Mouse (Mus musculus) neutrophil, adult 83 days (primary cell): Measurements from ENCODE around the gene Chd9. TPM values are rescaled to one million over a fixed set of nuclear protein-coding genes. Genes with fewer than 3 reads are reported as not detected.

Experiments
- total RNA-seq, 2 experiments: library from RNA; stranded (reverse); gene quantifications; one replicate each; pipeline ENCODE4 v1.2.4; 2023

Chd9 gene
- total RNA-seq: 10 to 100 TPM; 39.0 to 46.4 TPM

DNA sequence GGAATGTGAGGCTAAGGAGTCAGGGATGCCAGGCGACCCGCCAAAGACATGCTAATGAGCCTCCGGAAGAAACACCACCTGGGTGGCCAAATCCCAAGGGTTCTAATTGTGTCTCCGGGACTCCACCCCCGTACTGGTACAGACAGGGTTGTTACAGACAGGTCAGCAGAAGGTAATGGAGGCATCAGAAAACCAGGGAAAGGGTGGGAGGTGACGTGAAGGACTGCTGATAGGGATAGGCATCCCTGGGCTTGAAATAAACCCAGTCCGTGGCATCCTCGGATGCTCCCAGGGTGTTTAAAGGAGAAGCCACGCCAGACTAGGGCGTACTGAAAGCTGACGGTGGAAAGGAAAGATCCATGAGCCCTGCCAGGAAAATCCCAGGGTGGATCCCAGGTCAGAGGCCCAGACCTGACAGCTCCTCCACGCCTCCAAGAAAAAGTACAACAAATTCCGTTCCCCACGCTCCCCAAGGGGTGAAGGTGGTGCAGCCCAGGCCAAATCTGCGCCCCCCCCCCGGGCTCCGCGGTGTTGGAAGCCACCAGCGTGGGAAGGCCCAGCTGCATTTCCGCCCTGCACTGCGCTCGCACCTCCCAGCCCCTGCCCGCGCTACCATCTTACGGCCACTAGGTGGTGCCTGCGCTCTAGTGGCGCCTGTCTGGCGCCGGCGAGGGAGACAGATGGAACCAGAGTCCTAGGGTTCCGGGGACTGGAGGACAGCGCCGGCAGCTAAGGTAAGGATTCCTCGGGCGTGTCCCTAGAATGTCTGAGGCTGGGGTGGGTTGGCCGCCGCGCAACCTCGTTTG lies at the start of gene Chd9:
Gene Chd9 (plus strand): TSS at position 172 of the 806 bp plus-strand sequence.

DNA sequence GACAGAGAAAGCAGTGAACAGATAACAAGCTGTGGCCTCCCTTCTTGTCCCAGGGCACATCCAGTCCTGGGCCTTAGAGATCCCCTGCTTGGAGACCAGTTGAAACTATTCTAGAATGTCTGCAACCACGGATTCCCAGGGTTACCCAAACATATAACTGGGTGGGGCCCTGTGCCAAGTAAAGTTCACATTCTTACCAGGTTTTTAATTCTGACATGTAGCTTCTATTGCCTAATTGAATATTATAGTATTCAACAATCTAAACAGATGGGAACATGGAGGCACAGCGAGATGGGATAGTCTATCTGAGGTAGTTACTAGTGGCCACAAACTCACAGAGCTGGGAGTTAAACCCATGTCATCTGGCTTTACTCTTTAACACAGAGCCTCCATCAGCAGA lies 10.9 kb upstream of the Chd9 start, which contains the start of gene Gm19935:
Gene Gm19935 (minus strand): TSS at position 101 of the 400 bp plus-strand sequence.

DNA sequence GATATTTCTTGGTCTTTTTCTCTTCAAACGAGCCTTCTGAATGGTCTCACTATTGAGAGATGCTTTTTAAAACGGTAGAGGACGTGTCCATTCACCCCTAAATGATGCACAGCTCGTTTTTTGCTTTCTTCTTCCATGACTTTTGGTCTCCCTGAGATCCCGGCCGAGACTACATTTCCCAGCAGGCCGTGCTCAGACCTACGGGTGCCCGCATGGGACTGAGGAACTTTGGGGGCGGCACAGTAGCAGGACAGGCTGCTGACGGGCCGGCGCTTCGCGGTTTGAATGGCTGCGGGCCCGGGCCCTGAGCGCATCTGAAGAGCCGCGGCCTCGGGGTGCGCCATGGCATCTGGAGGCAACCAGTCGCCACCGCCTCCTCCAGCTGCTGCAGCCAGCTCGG lies 241.7 kb downstream of the Chd9 start, which contains the start of gene Rbl2:
Gene Rbl2 (plus strand): TSS at position 224 of the 400 bp plus-strand sequence.

Other genes with a start within 250 kb of the Chd9 start
- not detected for gene Gm19935, start 11.0 kb upstream of the Chd9 start, total RNA-seq
- gene Rbl2, start 241.7 kb downstream of the Chd9 start, total RNA-seq: 10 to 100 TPM; 35.3 to 39.6 TPM